Mouse (Mus musculus): ENCODE data around the gene Elf5.
A peak's percentile ranks its signal among the peaks of the same experiment; 100 is the strongest.

Gene Elf5

DNA sequence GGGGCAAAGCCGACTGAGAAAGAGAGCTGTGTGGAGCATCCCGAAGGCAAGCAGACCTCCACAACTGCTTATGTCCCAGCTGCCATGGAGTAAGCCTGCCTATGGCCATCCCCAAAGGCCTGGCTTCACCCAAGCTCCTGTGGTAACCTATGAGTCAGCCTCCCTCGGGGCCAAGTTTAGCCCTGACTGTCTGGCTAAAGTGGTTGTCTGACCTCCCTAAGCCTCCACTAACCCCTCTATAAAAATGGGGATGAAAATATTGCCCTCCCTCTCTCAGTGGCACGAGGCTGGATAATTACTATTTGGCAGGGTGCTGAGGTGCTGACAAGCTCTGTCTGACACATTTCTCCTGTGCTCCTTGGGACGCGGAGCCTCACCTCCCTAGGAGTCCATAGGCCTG, at the start of gene Elf5:
TSS of gene Elf5 (plus strand) at position 341 of the 400 bp plus-strand sequence.
- DNase-seq, result no peak

DNA sequence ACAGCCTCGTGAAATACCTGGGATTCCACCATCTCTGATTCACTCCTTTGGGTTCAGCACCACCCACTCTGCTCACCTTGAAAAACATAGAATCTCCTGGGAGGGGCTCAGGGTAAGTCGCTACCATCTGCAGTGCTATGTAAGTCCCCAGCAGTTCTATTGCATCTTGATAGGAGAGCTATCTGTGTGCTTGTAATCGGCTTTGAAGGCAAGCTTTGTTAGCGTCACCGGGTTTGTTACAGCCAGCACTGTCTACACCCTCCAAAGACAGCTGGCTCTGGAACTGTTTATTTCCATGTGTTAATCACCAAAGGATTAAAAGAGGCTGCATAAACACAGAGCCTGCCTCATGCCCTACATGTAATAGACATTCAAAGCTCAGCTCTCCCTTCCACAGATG, 38.9 kb upstream of the Elf5 start:
- DNase-seq, result no peak

DNA sequence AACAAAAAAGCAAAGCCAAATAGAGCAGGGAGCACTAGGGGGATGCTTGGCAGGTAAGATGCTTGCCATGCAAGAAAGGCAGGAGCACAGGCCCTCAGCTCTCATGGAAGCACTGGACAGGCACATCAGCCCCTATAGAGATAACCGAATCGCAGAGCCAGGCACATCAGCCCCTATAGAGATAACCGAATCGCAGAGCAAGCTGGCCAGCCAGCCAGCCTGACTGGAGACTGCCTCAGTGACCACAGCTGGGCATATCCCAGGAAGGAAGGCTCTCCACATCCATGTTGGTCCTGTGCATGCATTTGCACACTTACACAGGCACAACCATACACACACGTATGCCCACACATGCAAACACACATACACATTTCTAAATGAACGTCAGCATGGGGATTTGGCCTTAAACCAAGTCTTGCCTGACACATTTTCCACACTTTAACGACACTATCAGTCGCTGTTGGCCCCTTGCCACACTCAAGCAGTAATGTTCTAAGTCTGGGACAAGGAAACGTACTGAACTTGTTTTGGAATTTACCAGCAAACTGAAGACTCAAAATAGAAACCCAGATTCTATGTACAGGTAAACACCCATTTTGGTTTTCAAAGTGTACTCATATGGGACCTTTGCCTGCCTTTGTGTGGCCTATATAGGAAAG, 31.9 kb upstream of the Elf5 start:
- DNase-seq, result peak; percentile 22

DNA sequence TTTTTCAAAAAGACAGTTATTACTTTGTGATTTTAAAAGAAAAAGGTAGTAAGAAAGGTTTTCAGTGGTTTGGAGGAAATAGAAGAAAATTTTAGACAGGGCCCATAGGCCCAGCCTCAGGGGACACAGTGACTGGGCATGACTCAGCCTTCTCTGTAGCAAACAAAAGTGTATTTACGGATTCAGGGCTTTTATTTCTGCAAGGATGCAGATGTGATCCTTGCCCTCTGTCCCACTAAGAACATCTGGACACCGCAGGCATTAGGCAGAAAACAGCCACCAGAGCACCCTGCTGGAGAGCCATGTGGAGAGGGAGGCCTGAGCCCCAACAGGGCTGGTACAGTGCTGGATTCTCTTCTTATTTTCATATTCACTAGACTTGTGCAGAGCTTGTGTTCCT, 29.3 kb upstream of the Elf5 start:
- no peak for DNase-seq

DNA sequence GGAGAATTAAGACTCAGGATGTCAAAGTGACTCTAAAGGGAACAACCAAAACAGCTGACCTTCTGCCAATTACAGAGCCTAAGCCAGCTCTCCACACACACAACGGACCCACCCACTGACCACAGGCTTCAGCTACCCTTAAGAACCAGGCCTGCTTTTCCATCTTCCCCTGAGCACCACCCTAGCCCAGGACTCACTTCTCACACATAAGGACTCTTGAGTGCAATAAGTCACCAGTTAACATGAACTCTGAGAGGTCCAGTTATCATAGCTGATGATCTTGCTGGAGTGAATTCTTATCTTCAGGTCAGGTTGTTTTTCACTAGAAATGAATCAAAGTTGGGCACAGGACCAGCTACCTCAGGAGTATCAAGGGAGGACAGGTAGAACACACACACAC, 23.6 kb upstream of the Elf5 start:
- no peak for DNase-seq

DNA sequence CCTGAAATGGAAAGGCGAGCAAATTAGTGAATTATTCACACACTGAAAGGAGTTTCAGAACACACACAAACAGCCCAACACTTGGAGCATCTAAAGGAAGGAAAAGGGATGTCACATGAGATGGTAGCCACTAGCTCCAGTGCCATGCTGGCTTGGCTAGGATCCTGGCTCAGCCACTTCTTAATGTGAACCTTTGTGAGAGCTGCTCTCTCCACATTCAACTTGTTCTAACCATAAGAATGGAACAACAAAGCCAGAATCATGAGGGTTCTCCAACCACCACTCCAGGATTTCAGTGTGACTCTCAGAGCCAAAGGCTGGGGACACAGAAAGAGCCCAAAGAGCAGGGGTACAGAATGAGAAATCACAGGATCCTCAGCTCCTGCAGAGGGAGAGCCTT, 23.2 kb upstream of the Elf5 start:
- no peak for DNase-seq

DNA sequence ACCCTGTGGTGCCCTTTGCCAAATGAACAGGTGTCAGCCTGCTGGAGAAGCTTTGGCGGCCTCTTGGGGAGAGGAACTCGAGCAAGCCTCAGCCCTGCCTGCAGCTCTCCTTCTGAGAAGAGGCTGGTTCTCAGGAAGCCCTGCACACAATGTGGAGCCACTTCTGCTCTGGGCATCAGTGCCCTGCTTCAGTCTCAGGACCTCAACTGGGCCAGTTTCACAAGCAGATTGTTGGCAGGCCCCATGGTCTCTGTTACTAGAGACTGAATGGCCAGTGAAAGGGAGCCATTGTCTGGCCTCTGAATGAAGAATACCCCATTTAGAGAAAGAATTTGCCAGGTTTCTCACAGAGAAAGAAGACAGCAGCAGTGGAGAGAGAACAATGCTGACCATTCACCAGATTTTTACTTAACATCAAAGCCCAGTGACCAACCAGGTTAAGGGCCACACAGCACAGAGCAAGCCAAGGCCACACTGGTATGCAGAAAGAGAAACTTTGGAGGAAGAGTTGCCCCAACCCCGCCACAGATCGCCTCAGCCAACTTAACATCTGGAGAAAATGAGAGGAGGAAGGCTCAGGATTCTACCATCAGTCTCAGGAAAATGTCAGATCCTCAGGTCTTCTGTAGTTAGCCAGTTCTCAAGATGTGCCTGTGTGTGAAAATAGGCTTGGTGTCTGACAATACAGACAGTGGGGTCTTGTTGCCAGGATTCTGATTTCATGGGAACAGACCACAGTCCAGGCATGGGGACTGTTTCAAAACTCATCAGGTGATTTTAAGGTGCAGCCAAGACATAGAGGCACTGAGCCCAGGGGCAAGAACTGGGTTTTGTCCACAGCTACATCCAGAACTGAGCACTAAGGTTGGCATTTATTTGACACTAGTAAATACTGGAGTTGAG, 21.2 kb upstream of the Elf5 start:
- peak; percentile 15 for DNase-seq

DNA sequence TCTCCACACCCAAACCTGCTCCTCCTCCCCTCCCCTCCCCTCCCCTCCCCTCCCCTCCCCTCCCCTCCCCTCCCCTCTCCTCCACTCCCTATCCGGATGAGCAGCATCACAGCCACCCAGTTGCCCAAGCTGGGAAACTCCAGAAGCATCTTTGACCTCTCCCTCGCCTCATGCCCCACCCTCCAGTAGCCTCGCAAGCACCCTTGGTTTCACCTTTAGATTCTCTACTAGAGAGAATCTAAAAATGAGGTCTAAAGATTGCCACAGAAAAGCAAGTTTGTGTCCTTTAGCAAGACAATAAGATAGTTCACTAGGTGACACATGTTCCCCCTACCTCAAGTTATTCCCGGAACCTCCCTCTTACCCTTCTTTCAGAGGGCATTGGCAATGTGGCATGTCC, 19.9 kb upstream of the Elf5 start:
- no peak for DNase-seq

DNA sequence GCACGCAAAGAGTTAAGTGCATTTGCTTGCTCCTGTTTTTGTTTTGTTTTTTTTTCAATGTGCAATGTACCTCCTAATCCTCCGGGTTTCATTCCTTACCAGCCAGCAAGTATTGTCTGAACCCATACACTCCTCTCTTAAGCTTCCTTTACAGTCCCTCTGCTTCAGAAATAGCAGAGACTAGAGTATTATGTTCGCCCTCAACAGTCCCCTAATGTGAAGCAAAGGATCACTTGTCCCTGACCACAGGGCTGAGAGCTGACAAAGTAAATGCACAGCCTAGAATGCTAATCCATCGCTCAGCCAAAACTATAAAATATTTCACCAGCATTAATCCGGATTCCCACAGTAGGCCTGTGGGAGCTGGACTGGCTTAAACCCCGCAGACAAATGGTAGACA, 13.4 kb upstream of the Elf5 start:
- no peak for DNase-seq

DNA sequence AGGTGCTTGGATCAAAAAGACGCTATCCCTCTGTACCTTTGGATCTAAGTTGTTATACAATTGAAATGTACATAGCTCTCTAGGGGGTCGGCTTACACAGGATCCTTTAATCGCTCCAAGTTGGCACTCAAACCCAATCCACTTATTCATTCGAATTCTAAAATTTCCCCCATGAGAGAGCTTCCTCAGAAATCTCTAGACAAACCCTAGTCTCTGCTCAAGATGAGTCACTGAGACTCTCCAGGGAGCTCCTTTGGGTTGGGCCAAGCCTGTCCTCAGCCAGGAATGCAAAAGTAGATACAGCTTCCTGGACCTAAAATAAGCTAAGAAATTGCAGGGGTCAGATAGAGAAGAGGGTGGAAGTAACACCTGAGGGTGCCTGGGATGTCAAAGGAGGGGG, 10.8 kb upstream of the Elf5 start:
- DNase-seq, result no peak

DNA sequence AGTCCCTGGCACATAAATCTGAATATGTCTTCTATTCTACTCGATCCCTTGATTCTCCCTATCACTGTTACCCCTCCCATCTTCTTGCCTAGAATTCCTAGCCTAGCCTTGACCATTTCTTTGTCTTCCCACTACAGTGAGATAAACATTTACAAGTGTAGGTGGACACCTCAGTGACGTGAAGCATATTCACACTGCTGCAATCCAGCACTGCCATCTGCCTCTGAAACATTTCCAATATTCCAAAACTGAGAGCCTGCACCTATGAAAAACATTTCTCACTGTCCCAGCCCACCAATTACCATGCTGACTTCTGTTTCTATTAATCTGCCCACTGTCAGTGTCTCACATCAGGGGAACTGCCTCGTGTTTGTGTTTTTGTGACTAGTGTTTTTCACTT, 5.2 kb upstream of the Elf5 start:
- no peak for DNase-seq

DNA sequence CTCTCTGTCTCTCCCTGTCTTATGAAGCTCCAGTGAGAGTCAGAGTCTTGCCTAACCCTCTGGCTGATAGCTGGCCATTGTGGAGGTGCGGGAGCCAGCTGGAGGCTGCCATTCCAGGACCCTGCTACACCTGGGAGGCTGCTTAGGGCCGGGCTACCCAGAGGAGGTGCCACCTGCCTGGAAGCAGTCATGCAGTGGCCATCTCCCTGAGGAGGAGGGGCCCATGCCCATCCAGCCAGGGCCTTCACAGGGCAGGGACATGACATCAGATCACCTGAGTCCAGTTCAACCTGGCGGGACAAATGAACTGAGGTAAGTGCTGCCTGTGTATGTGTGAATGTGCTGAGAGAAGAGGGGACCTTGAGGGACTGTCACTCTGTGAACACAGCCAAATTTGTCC, 328 bp downstream of the Elf5 start:
- DNase-seq, result no peak

DNA sequence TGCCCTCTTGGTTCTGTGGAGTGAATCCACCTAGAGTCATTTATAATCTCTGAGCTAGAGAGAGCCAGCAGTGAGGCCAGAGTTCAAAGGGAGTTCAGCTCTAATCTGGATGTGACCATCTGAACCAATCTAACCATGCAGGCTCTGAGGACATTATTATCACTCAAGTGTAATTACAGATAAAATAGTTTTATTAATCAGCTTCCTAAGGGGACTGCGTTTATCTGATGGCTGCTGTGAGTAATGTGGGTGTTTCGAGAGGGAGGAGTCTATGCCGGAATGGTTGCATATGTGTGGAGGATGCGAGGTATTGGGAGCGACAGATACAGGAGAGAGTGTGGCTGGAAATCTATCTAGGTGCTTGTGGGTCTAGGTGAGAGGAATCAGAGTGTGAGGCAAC, 1.9 kb downstream of the Elf5 start:
- DNase-seq, result no peak

DNA sequence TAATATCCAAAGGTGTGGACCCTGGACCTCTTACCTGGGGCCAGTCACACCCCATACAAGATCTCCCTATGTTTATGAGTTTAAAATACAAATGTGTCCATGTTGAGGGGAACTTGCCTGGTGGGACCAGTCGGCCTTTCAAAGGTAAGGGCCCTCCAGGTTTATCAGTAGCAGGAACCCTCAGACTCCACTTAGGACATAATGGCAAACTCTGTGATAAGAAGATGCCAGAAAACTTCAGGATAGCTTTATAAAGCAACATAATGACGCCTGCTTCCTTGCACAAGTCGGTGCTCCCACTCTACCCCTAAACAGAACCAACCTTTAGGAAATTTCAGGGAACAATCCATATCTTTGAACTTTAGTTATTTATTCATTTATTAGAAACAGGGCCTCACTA, 4.3 kb downstream of the Elf5 start:
- no peak for DNase-seq

DNA sequence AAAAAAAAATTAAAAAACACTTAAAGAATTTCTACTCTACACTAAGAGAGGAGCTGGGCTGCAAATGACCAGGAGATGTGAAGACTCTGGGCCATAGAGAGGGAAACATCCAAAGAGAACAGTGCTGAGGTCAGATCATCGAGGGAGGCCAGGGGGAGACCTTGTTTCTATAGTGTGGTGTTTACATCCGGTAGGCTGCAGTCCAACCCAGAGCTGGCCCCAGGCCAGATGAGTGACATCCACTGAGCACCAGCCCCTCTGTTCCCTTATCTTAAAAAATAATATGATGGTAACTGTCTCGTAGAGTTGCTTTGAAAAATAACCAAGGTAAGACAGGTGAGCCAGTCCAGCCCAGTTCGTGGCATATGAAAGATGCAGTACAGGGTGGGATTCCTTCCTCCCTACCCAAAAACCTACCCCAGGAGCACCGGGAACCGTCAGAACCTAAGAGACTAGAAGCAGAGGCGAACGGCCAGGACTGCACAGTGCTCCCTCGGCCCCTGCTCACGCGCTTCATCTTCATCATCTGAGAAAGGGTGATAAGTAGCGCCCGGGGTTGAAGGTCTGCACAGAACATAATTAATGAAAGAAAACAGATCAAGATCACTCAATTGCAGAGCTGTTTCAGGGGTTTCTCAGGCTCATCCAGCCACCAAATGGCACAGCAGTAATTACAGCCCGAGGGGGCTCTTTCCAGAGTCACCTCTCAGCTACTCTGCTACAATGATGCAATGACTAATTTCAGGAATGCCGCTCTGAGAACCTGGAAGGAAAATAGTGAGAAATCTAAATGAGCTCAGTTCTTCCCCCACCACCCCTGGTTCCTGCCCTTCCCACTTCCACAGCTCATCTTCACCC, 9.4 kb downstream of the Elf5 start:
- DNase-seq, result no peak

DNA sequence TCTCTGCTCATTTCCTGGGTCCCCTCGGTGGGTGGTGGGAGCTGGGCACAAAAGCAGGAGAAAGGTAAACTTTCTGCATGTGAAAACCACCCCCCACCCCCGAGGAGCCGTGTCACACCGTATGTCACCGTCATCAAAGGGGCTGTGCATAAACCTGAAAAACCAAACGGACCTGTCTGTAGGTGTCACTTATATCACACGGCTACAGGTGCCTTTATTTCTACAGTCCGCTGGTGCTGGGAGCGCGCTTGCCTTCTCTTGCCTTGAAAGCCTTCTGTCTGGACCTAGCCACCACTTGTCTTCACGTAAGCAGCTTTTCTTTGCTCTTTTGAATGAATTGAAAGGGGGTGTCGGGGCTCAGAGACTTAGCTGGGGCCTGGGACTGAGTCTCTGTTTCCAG, 12.4 kb downstream of the Elf5 start:
- DNase-seq, result no peak

DNA sequence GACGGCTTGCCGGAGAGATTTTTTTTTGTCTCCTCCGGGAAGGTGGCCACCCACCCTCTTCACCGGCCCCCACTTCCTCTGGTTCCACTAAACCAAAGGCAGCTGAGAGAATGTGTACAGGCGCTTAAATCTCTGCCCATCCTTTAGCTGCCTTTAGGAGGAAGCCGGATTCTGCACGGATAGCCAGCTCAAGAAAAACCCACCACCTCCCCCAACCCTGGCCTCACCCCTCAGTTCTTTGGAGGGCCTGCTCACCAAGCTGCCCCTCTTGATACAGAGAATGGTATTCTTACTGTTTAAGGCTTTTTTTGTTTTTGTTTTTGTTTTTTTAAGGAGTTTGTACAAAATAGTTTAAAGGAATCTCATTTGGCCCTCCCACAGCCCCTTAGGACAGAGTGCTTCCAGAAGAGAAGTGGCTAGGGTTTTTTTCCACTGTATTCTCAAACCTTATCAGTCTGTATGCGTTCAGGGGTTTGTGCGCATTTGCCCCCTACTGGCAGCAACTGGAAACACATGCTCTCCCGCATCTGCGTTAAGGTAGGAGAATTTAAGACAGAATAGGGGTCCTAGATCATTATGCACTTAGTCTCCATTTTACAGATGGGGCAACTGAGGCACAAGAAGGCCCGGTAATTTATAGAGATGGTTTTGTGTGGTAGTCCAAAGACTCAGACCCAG, 13.0 kb downstream of the Elf5 start:
- peak; percentile 69 for DNase-seq

DNA sequence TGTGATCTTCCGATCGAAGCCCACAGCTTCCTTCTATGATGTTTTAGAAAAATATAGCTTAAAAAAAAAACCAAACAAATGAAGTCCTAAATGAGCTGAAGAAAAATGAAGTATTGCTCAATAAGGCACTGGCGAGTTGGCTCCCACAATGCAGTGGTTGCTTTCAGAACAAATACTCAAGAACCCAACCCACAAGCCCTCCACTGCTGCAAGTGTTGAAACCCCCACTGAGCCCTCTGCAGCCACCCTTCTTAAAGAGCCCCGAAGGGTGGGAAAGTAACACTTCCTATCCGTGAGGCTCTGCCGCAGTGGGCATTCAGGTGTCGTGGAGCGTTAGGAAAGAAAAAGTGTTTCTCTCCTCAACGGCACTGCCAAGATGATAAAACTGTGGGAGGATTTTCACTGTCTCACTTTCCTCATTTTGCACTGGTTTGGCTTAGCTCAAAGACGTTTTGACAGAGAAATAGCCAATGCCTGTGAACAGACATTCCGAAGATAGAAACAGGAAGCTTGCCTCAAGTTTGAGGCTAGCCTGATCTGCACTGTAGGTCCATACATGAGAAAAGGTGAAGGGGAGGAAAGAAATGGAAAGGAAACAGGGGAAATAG, 14.1 kb downstream of the Elf5 start:
- DNase-seq, result no peak

DNA sequence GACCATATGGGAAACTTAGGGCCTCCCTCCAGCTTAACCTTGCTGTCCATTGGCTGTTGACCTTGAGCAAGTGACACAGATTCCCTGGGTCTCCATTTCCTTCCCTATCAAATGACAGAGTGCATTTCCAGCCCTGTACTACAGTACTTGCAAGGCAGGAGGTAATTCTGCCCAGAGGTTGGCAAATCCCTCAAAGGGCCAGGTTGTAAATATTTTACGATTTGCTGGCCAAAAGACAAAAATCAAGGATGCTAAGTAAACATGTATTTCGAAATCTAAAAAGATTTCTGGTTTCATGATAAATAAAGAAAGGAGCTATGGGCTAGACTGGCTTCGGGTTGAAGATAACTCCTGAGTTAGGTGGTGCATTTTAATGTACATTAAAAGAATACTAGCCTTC, 16.9 kb downstream of the Elf5 start:
- DNase-seq, result no peak

DNA sequence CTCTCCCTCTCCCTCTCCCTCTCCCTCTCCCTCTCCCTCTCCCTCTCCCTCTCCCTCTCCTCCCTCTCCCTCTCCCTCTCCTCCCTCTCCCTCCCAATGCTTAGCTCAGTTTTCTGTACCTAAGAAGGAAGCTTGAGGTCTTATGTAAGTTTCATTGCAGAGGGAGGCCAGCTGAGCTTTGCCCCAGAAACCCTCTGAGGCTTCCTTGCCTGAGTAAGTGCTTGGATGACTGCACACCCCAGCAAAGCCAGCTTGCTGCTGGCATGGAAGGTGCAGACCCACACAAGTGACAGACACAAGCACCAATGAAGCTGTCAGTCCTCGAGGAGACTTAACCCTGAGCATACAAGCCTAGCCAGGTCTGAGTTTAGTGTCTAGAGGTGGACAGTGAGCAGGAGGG, 19.2 kb downstream of the Elf5 start:
- no peak for DNase-seq

DNA sequence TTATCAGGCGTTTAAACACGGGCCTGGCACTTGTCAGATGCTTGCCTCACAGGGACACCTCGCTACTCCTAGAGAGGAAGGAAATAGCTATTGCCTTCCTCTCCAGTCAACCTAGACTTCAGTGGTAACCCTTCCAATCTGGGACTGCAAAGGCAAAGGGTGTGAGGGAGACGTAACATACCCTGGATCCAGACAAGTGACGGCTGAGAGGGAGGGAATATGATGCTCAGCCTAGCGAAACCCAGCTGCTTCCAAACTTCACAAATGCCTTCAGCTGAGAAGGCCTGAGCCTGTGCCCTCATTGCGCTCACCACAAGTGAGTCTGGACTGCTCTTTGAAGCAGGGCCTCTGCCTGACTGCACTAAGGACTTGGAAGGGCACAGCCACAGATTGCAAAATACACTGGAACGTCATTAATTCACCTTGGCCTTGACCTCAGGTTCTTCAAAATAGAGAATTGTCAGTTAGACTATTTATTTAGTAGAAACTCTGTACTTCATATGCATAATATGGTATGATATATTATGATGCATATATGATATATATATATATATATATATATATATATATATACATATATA, 21.3 kb downstream of the Elf5 start:
- DNase-seq, result no peak

DNA sequence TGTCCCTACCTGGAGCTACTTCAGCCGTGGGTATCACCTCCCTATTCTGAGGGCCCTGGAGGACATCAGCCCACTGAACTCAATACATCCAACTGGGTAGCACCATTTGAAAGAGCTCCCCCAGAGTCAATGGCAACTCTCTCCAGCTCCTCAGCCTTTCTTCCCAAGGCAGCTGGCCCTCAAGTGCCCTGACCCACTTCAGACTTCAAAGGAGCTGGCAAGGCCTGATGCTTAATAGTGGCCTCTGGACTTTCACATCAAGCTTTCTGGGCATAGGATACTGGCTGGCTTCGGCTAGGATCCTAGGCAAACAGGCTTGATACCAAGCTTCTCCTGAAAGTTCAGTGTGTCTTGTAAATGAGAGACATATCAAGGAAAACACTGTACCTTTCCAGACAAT, 23.6 kb downstream of the Elf5 start:
- no peak for DNase-seq

All from right cerebral cortex, postnatal 14 days (tissue).